Mouse (Mus musculus): ENCODE measurements around the gene Wfdc16. TPM values are rescaled to one million over a fixed set of nuclear protein-coding genes. Genes with fewer than 3 reads are reported as not detected.
A peak's percentile ranks its signal among the peaks of the same experiment; 100 is the strongest.
"Not testable (repeated sequence)": the region's sequence is repeated elsewhere in the genome, so short reads cannot be mapped to it uniquely, and the experiment has no call there.

The Wfdc16 gene
- polyA plus RNA-seq, 1 experiment from 2014 or later = not detected

DNA sequence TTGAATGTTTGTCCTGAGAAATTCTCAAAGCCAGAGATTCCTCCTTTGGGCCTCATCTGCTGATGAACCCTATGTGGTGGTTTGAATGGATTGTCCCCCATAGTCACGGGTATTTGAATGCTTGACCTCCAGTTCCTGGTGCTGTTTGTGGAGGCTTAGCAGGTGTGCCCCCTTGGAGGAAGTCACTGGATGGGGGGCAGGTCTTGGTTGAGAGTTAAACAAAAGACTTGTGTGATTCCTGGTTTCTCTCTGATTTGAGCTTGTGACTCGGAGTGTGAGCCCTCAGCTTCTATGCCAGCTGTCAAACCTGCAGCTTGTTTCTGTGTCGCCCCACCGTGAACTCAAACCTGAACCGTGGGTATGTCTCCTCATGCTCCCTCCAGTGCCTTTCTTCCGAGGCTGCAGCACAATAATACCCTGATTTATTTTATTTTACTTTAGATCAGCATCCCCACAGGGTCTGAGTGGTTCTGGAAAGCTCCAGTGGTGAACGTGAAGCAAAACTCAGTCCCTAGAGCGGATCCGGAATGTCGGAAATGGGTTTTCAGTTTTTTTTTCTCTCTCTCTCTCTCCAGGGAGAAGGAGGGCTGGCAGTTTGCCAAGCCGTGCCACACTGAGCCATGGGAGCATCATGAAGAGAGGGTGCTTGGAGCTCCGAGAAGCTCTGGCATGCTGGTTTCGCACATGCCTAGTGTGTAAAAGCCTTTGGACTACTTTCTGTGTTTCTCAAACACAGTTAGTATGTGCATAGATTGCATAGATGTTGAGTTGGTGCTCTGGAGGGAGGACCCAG, 3.5 kb upstream of the Wfdc16 start:
- Histone ChIP-seq H3K36me3 (no peaks in the 10 kb centered on the region), H3K27ac (replicated peaks) (no peak overlapping the region), H3K9ac (no peak overlapping the region), H3K9me3 (no peaks in the 10 kb centered on the region), H3K4me1 (replicated peaks) (no peaks in the 10 kb centered on the region), H3K4me2 (no peak overlapping the region), H3K27me3 (no peaks in the 10 kb centered on the region), H3K4me3 (no peak overlapping the region)
- ATAC-seq (ENCODE audit: low read depth) = no peak
- 74% methylated on average over 13 of the region's 13 CpGs for WGBS

- no peak for ATAC-seq (ENCODE audit: low read depth)
- Histone ChIP-seq H3K4me2 (no peak overlapping the region), H3K9me3 (no peaks in the 10 kb centered on the region), H3K4me3 (no peak overlapping the region), H3K27me3 (no peaks in the 10 kb centered on the region), H3K27ac (replicated peaks) (no peak overlapping the region), H3K9ac (no peak overlapping the region), H3K36me3 (no peaks in the 10 kb centered on the region), H3K4me1 (replicated peaks) (no peaks in the 10 kb centered on the region)
- 70% methylated on average over 7 of the region's 7 CpGs for WGBS
Observed at GRCm38 (mm10) chr2:164641129-164641528, 2.5 kb upstream of the Wfdc16 start.

- H3K4me3 ChIP-seq = no peak overlapping the region
- no peaks in the 10 kb centered on the region for H3K9me3 ChIP-seq
- no peaks in the 10 kb centered on the region for H3K4me1 ChIP-seq (replicated peaks)
- no peaks in the 10 kb centered on the region for H3K36me3 ChIP-seq
- 80% methylated on average over 9 of the region's 9 CpGs for WGBS
- H3K27ac ChIP-seq (replicated peaks) = no peak overlapping the region
- ATAC-seq (ENCODE audit: low read depth) = no peak
- H3K9ac ChIP-seq = no peak overlapping the region
- no peaks in the 10 kb centered on the region for H3K27me3 ChIP-seq
- H3K4me2 ChIP-seq = no peak overlapping the region
Observed at GRCm38 (mm10) chr2:164635266-164635665, 3.3 kb downstream of the Wfdc16 start.

GRCm38 (mm10) chr2:164621775-164622174, 16.8 kb downstream of the Wfdc16 start:
- no peak overlapping the region for H3K4me3 ChIP-seq
- H3K27me3 ChIP-seq = no peaks in the 10 kb centered on the region
- H3K4me1 ChIP-seq (replicated peaks) = no peaks in the 10 kb centered on the region
- no peaks in the 10 kb centered on the region for H3K9me3 ChIP-seq
- no peak overlapping the region for H3K27ac ChIP-seq (replicated peaks)
- no peak overlapping the region for H3K9ac ChIP-seq
- no peaks in the 10 kb centered on the region for H3K36me3 ChIP-seq
- H3K4me2 ChIP-seq = no peak overlapping the region
- WGBS = 84% methylated on average over 4 of the region's 4 CpGs
- no peak for ATAC-seq (ENCODE audit: low read depth)

DNA sequence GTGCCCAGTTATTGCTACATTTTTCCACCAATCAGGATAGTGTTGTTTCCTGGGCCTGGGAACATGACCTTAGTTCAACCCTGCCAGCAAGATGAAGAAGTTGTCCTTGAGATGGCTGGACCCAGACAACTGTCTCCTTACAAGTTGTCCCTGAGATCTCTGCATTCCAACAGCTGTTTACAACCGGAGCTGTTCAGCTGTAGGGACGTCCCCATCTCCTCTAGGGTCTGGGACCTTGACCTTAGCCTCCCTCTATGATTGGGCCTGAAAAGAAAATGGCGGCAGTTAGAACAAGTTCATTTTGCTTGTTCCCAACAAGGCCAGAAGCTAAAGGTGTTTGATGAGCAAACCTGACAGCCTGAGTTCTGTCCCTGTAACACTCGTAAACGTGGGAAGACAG, 19.5 kb downstream of the Wfdc16 start:
- H3K9ac ChIP-seq = no peak overlapping the region
- no peak overlapping the region for H3K4me3 ChIP-seq
- no peaks in the 10 kb centered on the region for H3K4me1 ChIP-seq (replicated peaks)
- H3K27me3 ChIP-seq = no peaks in the 10 kb centered on the region
- no peaks in the 10 kb centered on the region for H3K36me3 ChIP-seq
- ATAC-seq (ENCODE audit: low read depth) = no peak
- H3K9me3 ChIP-seq = no peaks in the 10 kb centered on the region
- H3K4me2 ChIP-seq = no peak overlapping the region
- H3K27ac ChIP-seq (replicated peaks) = no peak overlapping the region
- 76% methylated on average over 5 of the region's 5 CpGs for WGBS

DNA sequence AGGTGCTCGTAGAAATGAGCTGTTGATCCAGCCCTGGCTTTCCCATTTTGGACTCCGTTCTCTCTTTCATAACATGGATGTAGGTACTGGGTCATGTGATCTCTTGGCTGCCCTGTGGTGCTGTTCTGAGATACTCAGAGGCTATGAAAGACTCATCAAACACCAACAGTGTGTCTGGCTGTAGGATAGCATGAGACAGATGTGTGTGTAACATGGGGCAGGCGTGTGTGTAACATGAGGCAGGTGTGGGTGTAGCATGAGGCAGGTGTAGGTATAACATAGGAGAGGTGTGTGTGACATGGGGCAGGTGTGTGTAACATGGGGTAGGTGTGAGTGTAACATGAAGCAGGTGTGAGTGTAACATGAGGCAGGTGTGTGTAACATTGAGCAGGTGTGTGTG, 23.2 kb downstream of the Wfdc16 start:
- no peaks in the 10 kb centered on the region for H3K4me1 ChIP-seq (replicated peaks)
- H3K4me2 ChIP-seq = no peak overlapping the region
- no peaks in the 10 kb centered on the region for H3K36me3 ChIP-seq
- no peak overlapping the region for H3K9ac ChIP-seq
- H3K9me3 ChIP-seq = no peaks in the 10 kb centered on the region
- no peaks in the 10 kb centered on the region for H3K27me3 ChIP-seq
- no peak overlapping the region for H3K4me3 ChIP-seq
- no peak for ATAC-seq (ENCODE audit: low read depth)
- no peak overlapping the region for H3K27ac ChIP-seq (replicated peaks)
- 91% methylated on average over 3 of the region's 3 CpGs for WGBS

GRCm38 (mm10) chr2:164613471-164613870, 25.1 kb downstream of the Wfdc16 start, which contains the start of the genes Wfdc6b and Wfdc8:
Gene Wfdc6b, plus strand, starts transcription at chr2:164613522.
Gene Wfdc8, minus strand, starts transcription at chr2:164613626.
- H3K4me1 ChIP-seq (replicated peaks); H3K9ac ChIP-seq; ATAC-seq (ENCODE audit: low read depth); H3K27ac ChIP-seq (replicated peaks); H3K9me3 ChIP-seq; H3K27me3 ChIP-seq; H3K4me3 ChIP-seq; H3K36me3 ChIP-seq; H3K4me2 ChIP-seq: not testable (repeated sequence)
- WGBS = 59% methylated on average over 8 of the region's 8 CpGs

GRCm38 (mm10) chr2:164608781-164609180, 29.8 kb downstream of the Wfdc16 start:
- Histone ChIP-seq H3K9ac (no peak overlapping the region), H3K4me1 (replicated peaks) (no peaks in the 10 kb centered on the region), H3K9me3 (no peaks in the 10 kb centered on the region), H3K27ac (replicated peaks) (no peak overlapping the region), H3K27me3 (no peaks in the 10 kb centered on the region), H3K36me3 (no peaks in the 10 kb centered on the region), H3K4me3 (no peak overlapping the region), H3K4me2 (no peak overlapping the region)
- 81% methylated on average over 6 of the region's 6 CpGs for WGBS
- ATAC-seq (ENCODE audit: low read depth) = no peak

GRCm38 (mm10) chr2:164604411-164604810, 34.2 kb downstream of the Wfdc16 start:
- ATAC-seq (ENCODE audit: low read depth) = no peak
- no peak overlapping the region for H3K4me2 ChIP-seq
- no peak overlapping the region for H3K9ac ChIP-seq
- WGBS = 90% methylated on average over 8 of the region's 8 CpGs
- H3K27ac ChIP-seq (replicated peaks) = no peak overlapping the region
- no peaks in the 10 kb centered on the region for H3K27me3 ChIP-seq
- no peaks in the 10 kb centered on the region for H3K36me3 ChIP-seq
- no peak overlapping the region for H3K4me3 ChIP-seq
- no peaks in the 10 kb centered on the region for H3K4me1 ChIP-seq (replicated peaks)
- H3K9me3 ChIP-seq = no peaks in the 10 kb centered on the region

GRCm38 (mm10) chr2:164603482-164603881, 35.1 kb downstream of the Wfdc16 start:
- Histone ChIP-seq H3K36me3 (no peaks in the 10 kb centered on the region), H3K4me1 (replicated peaks) (no peaks in the 10 kb centered on the region), H3K9me3 (no peaks in the 10 kb centered on the region), H3K4me2 (no peak overlapping the region), H3K9ac (no peak overlapping the region), H3K4me3 (no peak overlapping the region), H3K27me3 (no peaks in the 10 kb centered on the region), H3K27ac (replicated peaks) (no peak overlapping the region)
- 94% methylated on average over 3 of the region's 3 CpGs for WGBS
- ATAC-seq (ENCODE audit: low read depth) = no peak

- H3K4me2 ChIP-seq = no peak overlapping the region
- no peaks in the 10 kb centered on the region for H3K9me3 ChIP-seq
- no peaks in the 10 kb centered on the region for H3K36me3 ChIP-seq
- no peaks in the 10 kb centered on the region for H3K27me3 ChIP-seq
- H3K27ac ChIP-seq (replicated peaks) = no peak overlapping the region
- no peak overlapping the region for H3K4me3 ChIP-seq
- no peaks in the 10 kb centered on the region for H3K4me1 ChIP-seq (replicated peaks)
- no peak overlapping the region for H3K9ac ChIP-seq
- WGBS = 65% methylated on average over 3 of the region's 3 CpGs
- ATAC-seq (ENCODE audit: low read depth) = no peak
Observed at GRCm38 (mm10) chr2:164600179-164600578, 38.4 kb downstream of the Wfdc16 start.

- Histone ChIP-seq H3K36me3 (no peaks in the 10 kb centered on the region), H3K4me2 (no peak within 1 kb of the TSS), H3K9ac (no peak within 1 kb of the TSS), H3K9me3 (no peaks in the 10 kb centered on the region), H3K4me3 (no peak within 1 kb of the TSS), H3K27ac (replicated peaks) (no peak within 1 kb of the TSS), H3K27me3 (no peaks in the 10 kb centered on the region), H3K4me1 (replicated peaks) (0 out of 2 replicates have a peak, but pooled peaks cover 3% of the 10 kb centered on the region)
- WGBS = 86% methylated on average over 4 of the region's 4 CpGs
- ATAC-seq (ENCODE audit: low read depth) = no peak
Observed at GRCm38 (mm10) chr2:164593494-164593893, 45.1 kb downstream of the Wfdc16 start, which contains the start of gene Eppin. Gene Eppin, minus strand, starts transcription at chr2:164593594.

- 0 out of 2 replicates have a peak, but pooled peaks cover 3% of the 10 kb centered on the region for H3K4me1 ChIP-seq (replicated peaks)
- no peak overlapping the region for H3K4me3 ChIP-seq
- no peak overlapping the region for H3K4me2 ChIP-seq
- WGBS = 19% methylated on average over 4 of the region's 4 CpGs
- H3K27ac ChIP-seq (replicated peaks) = no peak overlapping the region
- H3K9me3 ChIP-seq = no peaks in the 10 kb centered on the region
- H3K36me3 ChIP-seq = no peaks in the 10 kb centered on the region
- no peak overlapping the region for H3K9ac ChIP-seq
- no peaks in the 10 kb centered on the region for H3K27me3 ChIP-seq
- peak; percentile 63; the same call in 1 of the 2 replicates for ATAC-seq (ENCODE audit: low read depth)
Observed at GRCm38 (mm10) chr2:164592014-164592413, 46.6 kb downstream of the Wfdc16 start.
